Mouse (Mus musculus) ES-Bruce4 (cell line): ENCODE measurements around the gene Dbn1.

Experiments
- CTCF ChIP-seq: IDR thresholded peaks from one replicate; pipeline ENCODE4 v1.8.1; 2011; ENCODE audit warnings: low read depth, low read length
- EP300 ChIP-seq: IDR thresholded peaks from 2 replicates; pipeline ENCODE4 v1.6.1; 2011; ENCODE audit warnings: low read depth, low read length; ENCODE audit not compliant: insufficient read depth

- TF ChIP-seq EP300 (no peak), CTCF (no peak)
Observed at GRCm38 (mm10) chr13:55494257-55494656, 6.3 kb upstream of the Dbn1 start.
